Mouse (Mus musculus) monocyte, adult 59 days (primary cell): Measurements from ENCODE around the gene Atcay. TPM values are rescaled to one million over a fixed set of nuclear protein-coding genes. Genes with fewer than 3 reads are reported as not detected.

ENCODE experiments used
- total RNA-seq, 2 experiments: library from RNA; stranded (reverse); gene quantifications; one replicate each; pipeline ENCODE4 v1.2.4; 2023

The Atcay gene
- not detected for total RNA-seq

DNA sequence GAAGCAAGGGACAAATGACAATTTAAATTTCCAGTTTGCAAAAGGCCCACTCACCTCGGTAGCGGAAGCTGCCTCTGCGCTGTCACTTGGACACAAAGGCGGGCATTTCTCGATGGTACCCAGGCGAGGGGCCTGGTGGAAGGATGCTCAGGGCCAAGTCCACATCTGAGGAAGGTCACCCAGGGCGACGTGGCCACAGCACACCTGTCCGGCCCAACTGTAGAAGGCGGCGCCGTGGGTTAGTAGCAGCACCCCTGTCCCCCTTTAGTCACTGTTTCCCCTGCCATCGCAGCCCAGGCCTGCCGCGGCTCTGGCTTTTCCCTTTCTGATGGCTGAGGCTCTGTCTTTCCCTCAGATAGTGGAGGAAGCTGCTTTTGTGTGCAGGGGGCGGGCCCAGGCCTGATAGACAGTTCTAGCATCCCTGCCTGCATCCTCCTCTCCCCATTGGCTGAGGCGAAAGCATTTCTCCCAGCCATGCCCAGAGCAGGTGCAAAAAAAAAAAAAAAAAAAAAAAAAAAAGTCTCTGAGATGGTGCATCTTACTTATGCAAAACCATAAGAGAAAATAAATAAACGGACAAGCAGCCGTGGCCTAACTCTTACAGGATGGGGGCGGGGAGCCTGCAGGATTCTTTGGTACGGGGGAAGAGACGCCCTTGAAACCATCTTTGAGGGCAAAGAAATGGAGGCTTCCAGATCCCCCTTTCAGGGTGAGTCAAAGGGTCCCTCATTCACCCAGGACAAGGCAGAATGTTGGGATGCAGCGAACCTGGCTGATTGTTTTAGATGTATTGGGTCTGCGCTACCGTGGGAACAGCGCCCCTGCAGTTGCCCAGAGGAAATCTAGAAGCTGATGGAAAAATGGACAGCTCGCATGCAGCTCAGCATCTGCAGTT lies at the start of gene Atcay:
Gene Atcay (minus strand): TSS at position 396 of the 895 bp plus-strand sequence.

DNA sequence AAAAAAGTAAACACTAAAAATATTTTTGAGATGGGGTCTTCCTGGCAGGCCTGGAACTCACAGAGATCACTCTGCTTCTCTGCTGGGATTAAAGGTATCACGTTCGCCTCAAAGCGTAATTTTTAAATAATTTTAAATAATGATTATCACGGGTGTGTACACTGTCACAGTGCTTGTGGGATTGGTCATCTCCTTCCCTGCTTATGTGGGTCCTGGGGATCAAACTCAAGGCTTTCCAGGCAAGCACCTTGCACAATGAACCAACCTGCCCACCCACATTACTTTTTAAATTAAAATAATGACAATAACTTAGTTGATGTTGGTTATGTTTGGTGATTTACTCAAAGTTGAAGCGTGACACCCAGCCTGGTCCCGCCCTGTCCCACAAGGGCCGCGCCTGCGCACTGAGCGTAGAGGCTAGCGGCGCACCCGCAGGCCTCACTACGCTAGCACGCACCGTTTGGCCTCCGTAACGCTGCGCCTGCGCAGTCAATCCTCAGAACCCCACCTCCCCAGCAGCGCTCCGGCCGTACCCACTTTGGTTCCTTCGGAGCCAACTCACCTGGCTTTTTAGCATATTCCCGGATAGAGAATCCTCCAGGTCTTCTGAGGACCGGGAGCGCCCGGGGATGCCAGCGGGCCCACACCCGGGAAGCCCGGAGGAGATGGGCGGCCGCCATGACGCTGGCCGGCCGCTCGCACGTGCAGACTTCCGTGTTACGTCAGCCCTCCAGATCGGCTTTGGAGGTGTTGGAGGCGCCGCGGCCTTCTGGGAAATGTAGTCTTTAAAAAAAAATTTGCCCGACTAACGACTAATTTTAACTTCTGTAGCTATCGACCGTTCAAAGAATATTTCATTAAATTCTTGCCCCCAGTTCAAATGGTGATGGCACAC lies 35.8 kb upstream of the Atcay start, which contains the start of the genes Mrpl54 and Apba3:
Gene Mrpl54 (minus strand): TSS at position 724 of the 895 bp plus-strand sequence.
Gene Apba3 (plus strand): TSS at position 750 of the 895 bp plus-strand sequence.

DNA sequence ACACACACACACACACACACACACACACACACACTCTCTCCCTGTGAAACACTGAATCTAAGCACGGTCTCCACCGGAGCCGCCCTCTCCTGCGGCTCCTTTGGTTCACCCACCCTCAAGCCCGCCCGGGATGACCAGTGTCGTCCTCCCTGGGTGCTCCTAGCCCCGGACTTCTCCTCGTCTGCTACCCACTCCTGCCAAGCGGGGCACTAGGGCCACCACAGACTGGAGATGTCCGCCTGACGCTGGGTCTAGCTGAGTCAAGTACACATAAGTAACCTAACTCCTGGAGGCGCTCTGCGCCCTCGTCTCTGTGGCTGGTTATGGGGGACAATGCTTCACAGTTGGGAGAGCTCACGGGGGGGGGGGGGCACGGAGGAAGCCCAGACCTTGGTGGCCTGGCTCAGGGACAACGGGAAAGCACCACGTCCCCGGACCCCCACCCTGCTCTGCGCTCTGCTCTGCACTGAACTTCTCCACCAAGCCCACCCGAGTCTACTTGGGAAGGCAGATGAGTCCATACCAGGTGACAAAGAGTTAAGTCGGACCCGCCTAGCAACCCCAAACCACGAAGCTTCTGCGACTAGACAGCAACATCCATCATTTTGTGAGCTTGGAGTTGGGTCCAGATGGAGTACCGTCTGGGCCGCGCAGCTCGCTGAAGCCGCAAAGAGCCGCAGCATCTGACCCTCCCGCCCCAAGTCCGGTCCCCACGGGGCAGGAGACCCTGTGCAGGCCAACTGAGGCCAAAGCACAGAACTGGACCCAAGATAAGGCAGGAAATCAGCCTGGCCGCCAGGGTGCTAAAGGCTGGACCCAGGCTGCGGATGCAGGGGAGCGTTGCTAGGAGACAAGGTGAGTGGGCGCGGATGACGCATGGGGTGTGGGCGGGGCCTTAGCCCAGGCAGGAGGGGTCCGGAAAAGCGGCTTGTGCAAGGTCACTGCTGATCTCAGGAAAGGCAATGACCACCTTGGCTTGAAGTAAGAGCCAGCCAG lies 22.1 kb upstream of the Atcay start, which contains the start of gene Matk:
Gene Matk (plus strand): TSS at position 512 of the 996 bp plus-strand sequence.

DNA sequence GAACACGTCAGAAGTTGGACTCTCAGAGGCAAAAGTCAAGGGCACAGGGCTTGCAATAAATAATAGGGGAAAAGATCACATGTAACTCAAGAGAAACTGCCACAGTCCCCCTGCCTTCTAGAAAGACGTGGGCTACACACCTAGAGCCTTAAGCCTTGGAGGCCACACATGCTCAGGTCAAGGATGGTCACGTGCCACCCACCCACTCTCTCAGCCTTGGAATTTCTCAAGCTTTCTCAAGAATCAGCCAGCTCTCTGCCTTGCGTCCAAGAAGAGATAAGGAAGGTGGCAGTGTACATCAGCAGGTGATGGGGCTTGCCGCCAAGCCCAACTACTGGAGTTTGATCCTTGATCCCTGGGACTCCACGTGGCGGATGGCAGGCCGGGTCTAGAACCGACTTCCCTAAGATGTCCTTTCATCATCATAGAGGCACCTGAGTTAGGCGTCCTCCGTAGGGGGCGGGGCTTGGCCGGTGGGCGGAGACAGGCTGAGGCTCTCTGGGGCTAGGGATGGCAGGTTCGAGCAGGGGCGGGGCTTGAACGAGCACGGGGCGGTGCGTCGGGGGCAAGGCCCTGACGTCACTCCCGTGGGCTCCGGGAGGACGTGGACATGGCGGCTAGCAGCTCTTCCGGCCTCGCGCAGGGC lies 2.1 kb upstream of the Atcay start, which contains the start of gene Zfr2:
Gene Zfr2 (plus strand): TSS at position 576 of the 646 bp plus-strand sequence.

DNA sequence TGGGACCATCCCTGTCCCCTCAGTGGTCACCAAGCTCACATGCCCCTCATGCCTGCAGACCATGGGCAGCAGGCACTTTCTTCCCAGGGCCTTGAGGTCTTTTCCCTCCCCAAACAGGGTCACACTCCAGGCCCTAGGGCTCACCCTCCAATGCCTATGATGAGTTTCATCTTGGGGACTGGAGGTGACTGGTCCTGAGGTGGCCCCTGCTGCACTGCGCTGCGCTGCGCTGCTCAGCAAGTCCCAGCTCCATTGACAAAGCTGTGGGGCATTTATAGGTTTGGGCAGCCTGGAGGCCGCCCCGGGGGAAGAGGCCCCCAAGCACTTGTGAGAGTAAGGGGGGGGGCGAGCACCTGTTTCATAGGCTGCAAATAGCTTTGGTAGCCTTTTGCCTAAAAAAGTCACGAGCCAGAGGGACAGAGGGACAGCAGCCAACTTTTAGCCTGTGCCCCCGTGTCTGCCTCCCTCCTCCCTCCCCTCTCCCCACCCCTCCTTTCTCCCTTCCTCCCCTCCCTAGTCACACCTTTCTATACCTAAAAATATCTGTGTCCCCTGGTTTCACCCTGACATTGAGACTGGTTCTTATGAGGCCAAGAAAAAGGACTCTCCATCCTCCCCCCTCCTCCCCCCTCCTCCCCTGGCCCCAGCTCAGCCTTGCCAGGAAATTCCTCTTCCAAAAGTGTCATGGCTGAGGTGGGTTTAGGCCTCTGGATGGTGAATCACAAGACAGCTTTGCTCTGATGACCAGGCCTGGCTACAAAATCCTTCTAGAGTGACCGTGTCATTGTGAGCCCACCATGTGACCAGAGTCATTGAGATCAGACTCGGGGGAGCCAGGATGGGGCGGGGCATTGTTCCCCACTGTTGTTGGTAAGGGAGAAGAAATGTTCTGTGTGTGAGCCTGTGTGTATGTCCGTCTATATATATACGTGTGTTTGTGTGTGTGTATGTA lies 28.6 kb downstream of the Atcay start, which contains the start of gene Nmrk2:
Gene Nmrk2 (minus strand): TSS at position 245 of the 952 bp plus-strand sequence.

DNA sequence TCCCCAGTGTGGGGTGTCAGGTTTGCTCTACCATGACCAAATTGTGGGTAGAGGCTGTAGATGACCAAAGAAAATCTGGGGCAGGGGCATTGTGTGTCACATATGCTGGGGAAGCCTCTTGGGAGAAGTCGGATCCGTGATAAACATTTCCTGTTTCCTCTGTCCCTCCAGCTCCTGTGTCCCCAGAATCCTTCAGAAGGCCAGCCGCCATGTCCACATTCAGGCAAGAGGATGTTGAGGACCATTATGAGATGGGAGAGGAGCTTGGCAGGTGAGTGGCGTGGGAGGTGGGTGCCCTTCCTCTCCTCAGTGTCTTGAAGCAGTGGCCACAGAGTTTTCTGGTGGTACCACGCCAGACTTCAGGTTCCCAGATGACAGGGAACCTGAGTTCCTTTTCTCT lies 46.8 kb downstream of the Atcay start, which contains the start of gene 4930442H23Rik:
Gene 4930442H23Rik (minus strand): TSS at position 45 of the 400 bp plus-strand sequence.

DNA sequence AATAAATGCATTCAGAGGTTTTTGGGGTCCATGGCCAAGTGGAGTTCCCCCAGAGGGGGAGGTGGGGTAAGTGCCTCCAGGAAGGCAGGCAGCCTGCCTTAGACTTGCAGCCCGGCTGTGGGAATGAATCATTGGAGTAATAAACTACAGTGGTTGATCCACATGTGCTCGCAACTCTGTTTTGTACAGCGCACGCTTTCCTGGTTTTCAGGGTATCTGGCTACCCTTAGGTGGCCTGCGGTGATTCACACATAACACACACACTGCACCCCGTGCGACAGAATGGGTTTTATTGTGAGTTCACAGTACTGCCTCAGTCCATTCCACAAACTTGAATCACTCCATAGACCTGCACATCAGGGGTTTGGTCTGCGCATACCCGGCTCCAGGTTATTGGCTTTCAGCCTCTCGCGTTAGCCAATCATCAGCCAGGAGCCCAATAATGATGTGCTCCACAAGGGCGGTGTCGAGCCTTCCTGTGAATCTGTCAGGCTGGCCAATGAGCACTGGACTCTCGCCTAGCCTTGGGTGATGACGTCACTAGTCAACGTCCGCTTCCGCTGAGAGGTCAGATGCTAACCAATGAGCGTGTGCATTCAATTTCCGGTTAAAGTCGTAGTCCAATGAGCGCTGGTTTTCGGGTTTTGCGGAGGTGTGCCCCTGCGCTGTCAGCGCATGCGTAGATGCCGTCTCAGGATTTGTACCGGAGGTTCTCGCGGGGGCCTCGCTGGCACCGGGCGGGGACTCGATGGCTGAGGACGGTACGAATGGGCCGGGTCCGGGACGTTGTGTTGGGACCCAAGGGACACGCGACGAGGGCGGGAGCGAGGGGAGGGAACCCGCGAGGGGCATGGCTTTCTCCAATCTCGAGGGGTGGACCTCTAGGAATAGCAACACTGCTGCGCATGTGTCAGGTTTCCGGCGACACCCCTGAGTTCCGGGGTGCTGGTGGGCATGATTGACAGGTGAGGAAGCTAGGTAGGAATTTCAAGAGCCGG lies 48.0 kb downstream of the Atcay start, which contains the start of gene Dapk3:
Gene Dapk3 (plus strand): TSS at position 670 of the 998 bp plus-strand sequence.

DNA sequence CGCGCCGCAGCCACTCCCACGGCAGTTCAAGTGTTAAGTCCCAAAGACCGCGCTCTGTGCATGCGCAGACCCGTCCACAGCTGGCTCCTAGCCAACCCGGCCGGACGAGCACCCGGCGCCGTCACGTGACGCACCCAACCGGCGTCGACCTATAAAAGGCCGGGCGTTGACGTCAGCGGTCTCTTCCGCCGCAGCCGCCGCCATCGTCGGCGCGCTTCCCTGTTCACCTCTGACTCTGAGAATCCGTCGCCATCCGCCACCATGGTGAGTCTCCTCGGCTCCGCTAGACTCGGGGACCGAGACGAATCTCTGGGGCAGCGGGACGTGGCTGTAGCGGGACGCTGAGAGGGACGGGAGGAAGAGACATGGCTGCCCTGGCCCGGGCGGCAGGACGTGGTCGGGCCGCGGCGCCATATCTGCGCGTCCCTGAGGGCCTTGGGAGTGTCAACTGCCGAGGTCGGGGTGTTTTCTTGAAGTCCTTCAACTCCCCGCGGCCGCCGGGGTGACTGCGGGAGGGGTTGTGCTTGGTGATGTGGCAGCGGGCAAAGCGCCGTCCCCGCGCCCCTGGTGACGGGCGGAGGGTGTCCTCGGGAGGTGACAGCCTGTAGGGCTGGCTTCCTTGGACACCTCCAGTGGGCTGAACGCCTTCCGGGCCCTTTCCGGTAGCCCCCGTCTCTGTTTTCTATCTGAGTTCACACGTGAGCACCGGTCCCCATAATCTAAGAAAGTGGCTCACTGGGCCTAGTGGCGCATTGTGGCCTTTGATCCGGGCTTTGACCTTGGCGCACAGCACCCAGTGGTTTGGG lies 54.0 kb downstream of the Atcay start, which contains the start of gene Eef2:
Gene Eef2 (plus strand): TSS at position 166 of the 806 bp plus-strand sequence.

DNA sequence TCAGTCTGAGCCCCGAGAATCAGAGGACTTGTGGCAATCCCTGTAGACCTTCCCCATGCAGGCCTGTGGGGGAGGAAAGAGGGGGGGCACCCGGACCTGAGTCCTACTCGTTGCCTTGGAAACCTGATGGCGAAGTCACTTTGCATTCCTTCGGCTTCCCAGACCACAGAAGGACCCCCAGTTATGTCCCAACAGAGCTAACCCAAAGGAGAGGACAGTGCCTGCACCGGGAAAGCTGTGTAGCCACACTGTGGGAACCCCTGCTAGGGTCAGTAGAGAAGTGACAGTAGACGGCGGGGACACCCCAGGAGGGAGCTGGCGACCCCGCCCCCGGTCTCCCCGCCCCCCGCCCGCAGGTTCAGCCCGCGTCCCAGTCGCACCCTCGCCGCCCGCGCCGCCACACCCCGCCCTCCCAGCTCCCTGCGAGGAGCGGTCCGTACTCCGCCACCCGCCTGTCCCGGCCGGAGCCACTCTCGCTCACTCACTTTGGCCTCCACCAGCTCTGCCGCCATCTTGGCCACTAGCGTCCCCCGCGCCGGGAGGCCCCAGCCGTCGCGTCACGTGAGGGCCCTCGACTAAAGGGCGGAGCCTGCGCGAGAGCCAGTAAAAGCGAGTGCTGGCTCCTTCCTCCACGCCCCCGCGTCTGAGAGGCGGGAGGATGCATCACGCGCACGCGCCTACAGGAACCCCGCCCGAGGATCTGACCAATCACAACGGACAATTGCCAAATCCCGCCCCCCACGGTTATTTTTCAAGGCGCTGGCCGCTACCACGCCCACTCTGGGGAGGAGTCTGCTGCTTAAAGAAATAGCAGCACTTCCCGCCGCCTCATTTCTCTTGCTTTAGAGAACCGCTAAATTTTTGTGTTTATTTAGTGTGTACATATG lies 63.2 kb downstream of the Atcay start, which contains the start of gene Pias4:
Gene Pias4 (minus strand): TSS at position 724 of the 887 bp plus-strand sequence.

Other genes with a start within 250 kb of the Atcay start
- under 1 TPM; 0.37 to 0.64 TPM for gene Gng7, start 215.9 kb downstream of the Atcay start, total RNA-seq
- gene Diras1, start 205.2 kb downstream of the Atcay start, total RNA-seq = not detected
- 10 to 100 TPM; 11.8 to 12.8 TPM for gene Slc39a3, start 193.4 kb downstream of the Atcay start, total RNA-seq
- 10 to 100 TPM; 54.7 to 57.0 TPM for gene Sgta, start 170.7 kb downstream of the Atcay start, total RNA-seq
- gene Thop1, start 160.8 kb downstream of the Atcay start, total RNA-seq = 1 to 10 TPM; 4.8 to 9.0 TPM
- not detected for gene Creb3l3, start 132.0 kb downstream of the Atcay start, total RNA-seq
- 100 to 1,000 TPM; 100 to 101 TPM for gene Map2k2, start 124.9 kb downstream of the Atcay start, total RNA-seq
- 100 to 1,000 TPM; 124 TPM for gene Zbtb7a, start 95.6 kb downstream of the Atcay start, total RNA-seq
- 10 to 100 TPM; 23.5 to 34.3 TPM for gene Pias4, start 62.9 kb downstream of the Atcay start, total RNA-seq
- 1,000 to 10,000 TPM; 1,547 to 1,607 TPM for gene Eef2, start 54.2 kb downstream of the Atcay start, total RNA-seq
- 10 to 100 TPM; 33.4 to 35.1 TPM for gene Dapk3, start 47.8 kb downstream of the Atcay start, total RNA-seq
- not detected for gene 4930442H23Rik, start 47.0 kb downstream of the Atcay start, total RNA-seq
- gene Nmrk2, start 28.8 kb downstream of the Atcay start, total RNA-seq = not detected
- gene Zfr2, start 2.3 kb upstream of the Atcay start, total RNA-seq = 1 to 10 TPM; 1.3 to 2.7 TPM
- gene Matk, start 22.1 kb upstream of the Atcay start, total RNA-seq = 10 to 100 TPM; 42.3 to 59.6 TPM
- 10 to 100 TPM; 75.9 to 85.4 TPM for gene Mrpl54, start 36.1 kb upstream of the Atcay start, total RNA-seq
- gene Apba3, start 36.1 kb upstream of the Atcay start, total RNA-seq = 10 to 100 TPM; 42.4 to 46.0 TPM
- gene Tjp3, start 60.7 kb upstream of the Atcay start, total RNA-seq = 1 to 10 TPM; 1.7 to 4.5 TPM
- 100 to 1,000 TPM; 135 to 147 TPM for gene Pip5k1c, start 62.1 kb upstream of the Atcay start, total RNA-seq
- gene Cactin, start 90.3 kb upstream of the Atcay start, total RNA-seq = 10 to 100 TPM; 29.4 to 32.4 TPM
- gene Tbxa2r, start 97.9 kb upstream of the Atcay start, total RNA-seq = under 1 TPM in 1 of 2 experiments, not detected in 1; 0.26 TPM
- under 1 TPM in 1 of 2 experiments, not detected in 1; 0.15 TPM for gene Gipc3, start 112.4 kb upstream of the Atcay start, total RNA-seq
- 10 to 100 TPM; 71.4 to 85.8 TPM for gene Hmg20b, start 119.6 kb upstream of the Atcay start, total RNA-seq
- gene Mfsd12, start 126.7 kb upstream of the Atcay start, total RNA-seq = 10 to 100 TPM; 38.4 to 44.6 TPM
- 1 to 10 TPM; 3.5 to 3.7 TPM for gene 4930404N11Rik, start 135.0 kb upstream of the Atcay start, total RNA-seq
- 10 to 100 TPM; 33.5 to 38.0 TPM for gene Fzr1, start 147.7 kb upstream of the Atcay start, total RNA-seq
- 10 to 100 TPM; 31.3 to 35.2 TPM for gene Dohh, start 153.6 kb upstream of the Atcay start, total RNA-seq
- gene Gm48551, start 153.6 kb upstream of the Atcay start, total RNA-seq = 1 to 10 TPM in 1 of 2 experiments, under 1 TPM in 1; 0.97 to 1.3 TPM
- gene Gm48552, start 158.2 kb upstream of the Atcay start, total RNA-seq = 1 to 10 TPM; 2.3 to 3.7 TPM
- gene Smim24, start 162.2 kb upstream of the Atcay start, total RNA-seq = 10 to 100 TPM; 11.9 to 12.5 TPM
- 10 to 100 TPM; 71.7 to 75.6 TPM for gene Nfic, start 224.8 kb upstream of the Atcay start, total RNA-seq